Mouse (Mus musculus): ENCODE data around the gene Gm5089. TPM values are rescaled to one million over a fixed set of nuclear protein-coding genes. Genes with fewer than 3 reads are reported as not detected.
A peak's percentile ranks its signal among the peaks of the same experiment; 100 is the strongest.

The Gm5089 gene
- not detected in 2 replicates for polyA plus RNA-seq (2015; fragmentation: Nextera tagmentation; extraction: Ambion mirVana)

- Histone ChIP-seq H3K36me3 (no peaks in the 10 kb centered on the region), H3K9me3 (no peaks in the 10 kb centered on the region), H3K4me1 (peaks cover 19% of the 10 kb centered on the region), H3K27ac (replicated peaks) (no peak within 1 kb of the TSS), H3K4me2 (peak within 1 kb of the TSS; percentile 83), H3K27me3 (replicated peaks) (peaks cover 98% of the 10 kb centered on the region), H3K4me3 (peak within 1 kb of the TSS; percentile 50), H3K9ac (peak within 1 kb of the TSS; percentile 24)
- ATAC-seq (ENCODE audit: extremely low read depth, insufficient number of reproducible peaks, low FRiP score, low TSS enrichment), result no peak
- 2% methylated on average over 58 of the region's 59 CpGs for WGBS
Observed at GRCm38 (mm10) chr14:122450496-122451382, at the start of gene Gm5089. Gm5089 (minus strand) TSS chr14:122451115.

GRCm38 (mm10) chr14:122492015-122492414, 41.1 kb upstream of the Gm5089 start:
- Histone ChIP-seq H3K27me3 (replicated peaks) (peaks cover 84% of the 10 kb centered on the region), H3K4me1 (peaks cover 11% of the 10 kb centered on the region), H3K9me3 (peaks cover 12% of the 10 kb centered on the region; the same call in 1 of the 2 replicates), H3K36me3 (no peaks in the 10 kb centered on the region), H3K9ac (no peak overlapping the region), H3K4me2 (no peak overlapping the region), H3K27ac (replicated peaks) (no peak overlapping the region), H3K4me3 (no peak overlapping the region)
- WGBS, result 59% methylated on average over 1 of the region's 1 CpGs
- ATAC-seq (ENCODE audit: extremely low read depth, insufficient number of reproducible peaks, low FRiP score, low TSS enrichment), result no peak

- no peak overlapping the region for H3K4me2 ChIP-seq
- no peak overlapping the region for H3K9ac ChIP-seq
- ATAC-seq (ENCODE audit: extremely low read depth, insufficient number of reproducible peaks, low FRiP score, low TSS enrichment), result no peak
- H3K36me3 ChIP-seq, result no peaks in the 10 kb centered on the region
- peaks cover 12% of the 10 kb centered on the region; the same call in 1 of the 2 replicates for H3K9me3 ChIP-seq
- H3K4me3 ChIP-seq, result no peak overlapping the region
- peaks cover 11% of the 10 kb centered on the region for H3K4me1 ChIP-seq
- peaks cover 85% of the 10 kb centered on the region for H3K27me3 ChIP-seq (replicated peaks)
- 70% methylated on average over 6 of the region's 6 CpGs for WGBS
- H3K27ac ChIP-seq (replicated peaks), result no peak overlapping the region
Observed at GRCm38 (mm10) chr14:122491521-122491920, 40.6 kb upstream of the Gm5089 start.

- Histone ChIP-seq H3K4me2 (peak within 1 kb of the TSS; percentile 63), H3K4me1 (peaks cover 11% of the 10 kb centered on the region), H3K4me3 (peak within 1 kb of the TSS; percentile 41), H3K27ac (replicated peaks) (no peak within 1 kb of the TSS), H3K9me3 (peaks cover 12% of the 10 kb centered on the region; the same call in 1 of the 2 replicates), H3K27me3 (replicated peaks) (peaks cover 85% of the 10 kb centered on the region), H3K36me3 (no peaks in the 10 kb centered on the region), H3K9ac (no peak within 1 kb of the TSS)
- no peak for ATAC-seq (ENCODE audit: extremely low read depth, insufficient number of reproducible peaks, low FRiP score, low TSS enrichment)
- WGBS, result 1% methylated on average over 49 of the region's 51 CpGs
Observed at GRCm38 (mm10) chr14:122490441-122491328, 39.8 kb upstream of the Gm5089 start, which contains the start of gene Gm10837. Gm10837 (plus strand) TSS chr14:122490586.

- Histone ChIP-seq H3K36me3 (no peaks in the 10 kb centered on the region), H3K4me2 (0 out of 2 replicates have a peak overlapping the region, but pooled peaks have one; percentile 63), H3K4me1 (peaks cover 11% of the 10 kb centered on the region), H3K27ac (replicated peaks) (no peak overlapping the region), H3K9me3 (peaks cover 11% of the 10 kb centered on the region; the same call in 1 of the 2 replicates), H3K9ac (no peak overlapping the region), H3K27me3 (replicated peaks) (peaks cover 88% of the 10 kb centered on the region), H3K4me3 (peak overlapping the region; percentile 41; the same call in 1 of the 2 replicates)
- no peak for ATAC-seq (ENCODE audit: extremely low read depth, insufficient number of reproducible peaks, low FRiP score, low TSS enrichment)
- whole genome bisulfite sequencing, result 6% methylated on average over 12 of the region's 12 CpGs
Observed at GRCm38 (mm10) chr14:122489686-122490414, 38.9 kb upstream of the Gm5089 start.

GRCm38 (mm10) chr14:122489041-122489440, 38.1 kb upstream of the Gm5089 start:
- Histone ChIP-seq H3K27ac (replicated peaks) (no peak overlapping the region), H3K27me3 (replicated peaks) (peaks cover 91% of the 10 kb centered on the region), H3K36me3 (no peaks in the 10 kb centered on the region), H3K9ac (no peak overlapping the region), H3K4me2 (no peak overlapping the region), H3K9me3 (peaks cover 3% of the 10 kb centered on the region; the same call in 1 of the 2 replicates), H3K4me3 (no peak overlapping the region), H3K4me1 (peaks cover 11% of the 10 kb centered on the region)
- under 1% methylated on average over 5 of the region's 5 CpGs for WGBS
- ATAC-seq (ENCODE audit: extremely low read depth, insufficient number of reproducible peaks, low FRiP score, low TSS enrichment), result no peak

GRCm38 (mm10) chr14:122487366-122487765, 36.5 kb upstream of the Gm5089 start:
- Histone ChIP-seq H3K4me3 (no peak overlapping the region), H3K4me2 (no peak overlapping the region), H3K27me3 (replicated peaks) (peaks cover 92% of the 10 kb centered on the region), H3K4me1 (peaks cover 11% of the 10 kb centered on the region), H3K27ac (replicated peaks) (no peak overlapping the region), H3K9ac (no peak overlapping the region), H3K36me3 (no peaks in the 10 kb centered on the region), H3K9me3 (no peaks in the 10 kb centered on the region)
- no peak for ATAC-seq (ENCODE audit: extremely low read depth, insufficient number of reproducible peaks, low FRiP score, low TSS enrichment)
- 6% methylated on average over 5 of the region's 5 CpGs for WGBS

- peaks cover 11% of the 10 kb centered on the region for H3K4me1 ChIP-seq
- H3K4me3 ChIP-seq, result no peak overlapping the region
- no peak overlapping the region for H3K4me2 ChIP-seq
- no peak overlapping the region for H3K27ac ChIP-seq (replicated peaks)
- no peaks in the 10 kb centered on the region for H3K9me3 ChIP-seq
- peaks cover 96% of the 10 kb centered on the region for H3K27me3 ChIP-seq (replicated peaks)
- 19% methylated on average over 1 of the region's 1 CpGs for WGBS
- H3K9ac ChIP-seq, result no peak overlapping the region
- no peak for ATAC-seq (ENCODE audit: extremely low read depth, insufficient number of reproducible peaks, low FRiP score, low TSS enrichment)
- H3K36me3 ChIP-seq, result no peaks in the 10 kb centered on the region
Observed at GRCm38 (mm10) chr14:122486611-122487010, 35.7 kb upstream of the Gm5089 start.

- no peak for ATAC-seq (ENCODE audit: extremely low read depth, insufficient number of reproducible peaks, low FRiP score, low TSS enrichment)
- Histone ChIP-seq H3K36me3 (no peaks in the 10 kb centered on the region), H3K27ac (replicated peaks) (no peak overlapping the region), H3K27me3 (replicated peaks) (peaks cover 96% of the 10 kb centered on the region), H3K4me1 (peaks cover 7% of the 10 kb centered on the region), H3K4me3 (no peak overlapping the region), H3K9me3 (no peaks in the 10 kb centered on the region), H3K4me2 (no peak overlapping the region), H3K9ac (no peak overlapping the region)
- WGBS, result 3% methylated on average over 12 of the region's 12 CpGs
Observed at GRCm38 (mm10) chr14:122485635-122486181, 34.8 kb upstream of the Gm5089 start.

GRCm38 (mm10) chr14:122484844-122485551, 34.1 kb upstream of the Gm5089 start:
- no peak overlapping the region for H3K27ac ChIP-seq (replicated peaks)
- ATAC-seq (ENCODE audit: extremely low read depth, insufficient number of reproducible peaks, low FRiP score, low TSS enrichment), result no peak
- H3K4me3 ChIP-seq, result no peak overlapping the region
- H3K4me2 ChIP-seq, result no peak overlapping the region
- H3K9ac ChIP-seq, result no peak overlapping the region
- no peaks in the 10 kb centered on the region for H3K36me3 ChIP-seq
- H3K27me3 ChIP-seq (replicated peaks), result peaks cover 96% of the 10 kb centered on the region
- H3K4me1 ChIP-seq, result no peaks in the 10 kb centered on the region; the same call in 1 of the 2 replicates
- WGBS, result under 1% methylated on average over 24 of the region's 24 CpGs
- no peaks in the 10 kb centered on the region for H3K9me3 ChIP-seq
